Mouse (Mus musculus) ES-Bruce4 (cell line): ENCODE measurements at regions not wholly inside any gene's neighbourhood (a gene's known extent, or its start where the extent isn't known, plus 50 kb on each side); places are given as distances from the start of the nearest gene placed in this dataset.

Source experiments
- CTCF ChIP-seq: IDR thresholded peaks from one replicate; pipeline ENCODE4 v1.8.1; 2011; ENCODE audit warnings: low read depth, low read length
- EP300 ChIP-seq: IDR thresholded peaks from 2 replicates; pipeline ENCODE4 v1.6.1; 2011; ENCODE audit warnings: low read depth, low read length; ENCODE audit not compliant: insufficient read depth
- POLR2A ChIP-seq: IDR thresholded peaks from one replicate; pipeline ENCODE4 v1.8.1; 2011; ENCODE audit warnings: low read length; ENCODE audit not compliant: insufficient read depth

GRCm38 (mm10) chr14:59075845-59076745 is 66.6 kb downstream of the 1700129C05Rik start:
- no peak for TF ChIP-seq CTCF
- TF ChIP-seq EP300: no peak
- TF ChIP-seq POLR2A: no peak
